Mouse (Mus musculus): Measurements from ENCODE around the gene Ephb4. TPM values are rescaled to one million over a fixed set of nuclear protein-coding genes. Genes with fewer than 3 reads are reported as not detected.

The Ephb4 gene
- polyA plus RNA-seq, 1 experiment from 2014 or later: 40.5 TPM

DNA sequence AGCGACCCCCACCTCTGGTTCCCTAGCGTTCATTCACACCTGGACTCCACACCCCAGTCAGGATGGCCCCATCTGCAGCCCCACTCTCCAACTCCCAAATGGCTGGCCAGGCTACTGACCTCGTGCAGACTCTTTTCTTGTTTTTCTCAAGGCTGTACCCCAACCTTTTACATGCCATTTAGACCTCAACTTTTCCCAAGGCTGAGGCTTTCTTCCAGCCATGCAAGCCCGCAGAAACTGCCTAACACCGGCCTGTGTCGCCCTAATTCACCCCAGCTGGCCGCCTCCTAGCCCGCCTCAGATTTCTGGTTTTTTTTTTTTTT, 1.1 kb downstream of the Ephb4 start:
- Histone ChIP-seq H3K27ac (replicated peaks in 1 of 2; ENCODE audit: control insufficient read depth in 1 of 2, insufficient read depth in 1 of 2, low read depth in 2 of 2, low read length in 2 of 2) (peak overlapping the region; percentile 29 to 98), H3K27me3 (ENCODE audit: control insufficient read depth, insufficient read depth, low read length) (no peaks in the 10 kb centered on the region), H3K36me3 (ENCODE audit: control insufficient read depth, insufficient read depth, low read length) (peaks cover 27% of the 10 kb centered on the region), H3K9ac (ENCODE audit: low read length) (peak overlapping the region; percentile 97), H3K4me3 (ENCODE audit: control insufficient read depth in 1 of 2, insufficient read depth in 1 of 2, low read depth in 1 of 2, low read length in 2 of 2) (peak overlapping the region; percentile 59 to 91), H3K4me2 (ENCODE audit: low read length) (peak overlapping the region; percentile 78), H3K4me1 (ENCODE audit: control insufficient read depth in 2 of 2, insufficient read depth in 2 of 2, low read length in 2 of 2) (peaks cover 27 to 43% of the 10 kb centered on the region in 2 experiments), H3K9me3 (ENCODE audit: control insufficient read depth, low read length) (no peaks in the 10 kb centered on the region)
- ATAC-seq (ENCODE audit: insufficient number of reproducible peaks, insufficient read depth, low FRiP score, low read depth): no peak
- 8% methylated on average over 8 of the region's 8 CpGs for WGBS

DNA sequence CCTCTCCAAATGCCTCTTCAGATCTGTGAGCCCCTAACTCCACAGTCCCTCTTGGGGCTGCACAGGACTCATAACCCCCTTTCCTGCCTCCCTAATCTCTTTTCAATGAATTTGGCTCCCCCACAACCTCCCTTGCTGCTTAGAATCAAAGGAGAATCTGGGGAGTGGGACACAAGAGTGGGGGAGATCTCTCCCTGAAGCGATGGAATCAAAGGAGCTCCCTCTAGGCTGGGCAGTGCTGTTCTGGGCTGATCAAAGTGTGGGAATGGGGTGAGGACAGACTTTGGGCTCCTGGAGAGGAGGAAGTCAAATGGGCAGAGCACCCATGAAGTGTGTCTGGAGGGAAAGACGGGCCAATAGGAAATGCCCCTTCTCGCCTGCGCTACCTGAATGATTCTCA, 1.5 kb downstream of the Ephb4 start:
- WGBS: 32% methylated on average over 4 of the region's 4 CpGs
- H3K4me2 ChIP-seq (ENCODE audit: low read length): peak overlapping the region; percentile 78
- no peaks in the 10 kb centered on the region for H3K27me3 ChIP-seq (ENCODE audit: control insufficient read depth, insufficient read depth, low read length)
- peak overlapping the region; percentile 59 to 91 for H3K4me3 ChIP-seq (ENCODE audit: control insufficient read depth in 1 of 2, insufficient read depth in 1 of 2, low read depth in 1 of 2, low read length in 2 of 2)
- H3K36me3 ChIP-seq (ENCODE audit: control insufficient read depth, insufficient read depth, low read length): peaks cover 30% of the 10 kb centered on the region
- no peak for ATAC-seq (ENCODE audit: insufficient number of reproducible peaks, insufficient read depth, low FRiP score, low read depth)
- H3K27ac ChIP-seq (replicated peaks in 1 of 2; ENCODE audit: control insufficient read depth in 1 of 2, insufficient read depth in 1 of 2, low read depth in 2 of 2, low read length in 2 of 2): peak overlapping the region; percentile 29 to 98
- peaks cover 25 to 39% of the 10 kb centered on the region in 2 experiments for H3K4me1 ChIP-seq (ENCODE audit: control insufficient read depth in 2 of 2, insufficient read depth in 2 of 2, low read length in 2 of 2)
- no peaks in the 10 kb centered on the region for H3K9me3 ChIP-seq (ENCODE audit: control insufficient read depth, low read length)
- H3K9ac ChIP-seq (ENCODE audit: low read length): peak overlapping the region; percentile 97

DNA sequence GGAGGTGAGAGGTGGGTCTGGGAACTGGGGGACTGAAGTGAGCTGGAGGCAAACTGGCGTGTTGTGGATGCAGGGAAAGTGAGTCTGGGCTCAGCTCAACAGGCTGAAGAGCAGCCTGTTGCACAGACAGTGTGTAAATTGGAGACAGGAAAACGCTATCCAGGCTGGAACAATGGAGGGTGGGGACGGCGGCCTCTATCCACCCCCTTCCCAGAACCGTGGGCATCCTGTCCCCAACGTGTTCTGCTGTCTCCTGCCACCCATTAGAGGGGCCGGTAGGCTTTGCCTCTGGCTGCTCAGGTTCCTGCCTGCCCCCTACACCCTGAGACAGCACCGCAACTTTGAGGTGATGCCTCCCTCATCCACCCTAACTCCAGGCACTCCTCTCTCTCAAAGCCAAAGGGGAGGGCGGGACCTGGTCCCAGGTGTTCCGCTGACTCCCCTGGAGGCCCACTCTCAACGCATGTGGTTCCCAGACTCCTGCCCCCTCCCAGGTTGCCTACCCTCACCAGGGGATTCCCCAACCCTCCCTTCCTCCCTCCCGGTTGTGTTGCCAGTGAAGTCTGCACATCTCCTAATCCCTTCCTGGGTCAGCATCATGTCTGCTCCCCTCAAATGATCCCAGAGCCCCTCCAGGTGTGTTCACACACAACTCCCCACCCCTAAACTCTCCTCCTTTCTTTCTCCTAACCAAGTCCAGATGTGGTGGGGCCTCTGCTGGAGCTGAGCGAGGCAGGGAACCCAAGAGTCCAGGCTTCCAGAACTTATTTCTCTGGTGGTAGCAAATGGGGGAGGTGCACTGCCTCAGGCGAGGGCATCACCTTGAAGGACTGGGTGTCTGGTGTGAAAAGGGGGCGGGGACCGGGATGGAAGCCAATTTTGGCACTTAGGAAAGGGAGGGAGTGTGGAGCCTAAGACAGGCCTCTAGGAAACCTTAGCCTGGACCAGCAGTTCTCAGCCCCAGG, 2.4 kb downstream of the Ephb4 start:
- Histone ChIP-seq H3K36me3 (ENCODE audit: control insufficient read depth, insufficient read depth, low read length) (peaks cover 39% of the 10 kb centered on the region), H3K9ac (ENCODE audit: low read length) (peak overlapping the region; percentile 97), H3K27me3 (ENCODE audit: control insufficient read depth, insufficient read depth, low read length) (no peaks in the 10 kb centered on the region), H3K4me3 (ENCODE audit: control insufficient read depth in 1 of 2, insufficient read depth in 1 of 2, low read depth in 1 of 2, low read length in 2 of 2) (peak overlapping the region; percentile 59 to 91), H3K4me2 (ENCODE audit: low read length) (peak overlapping the region; percentile 78), H3K27ac (replicated peaks in 1 of 2; ENCODE audit: control insufficient read depth in 1 of 2, insufficient read depth in 1 of 2, low read depth in 2 of 2, low read length in 2 of 2) (peak overlapping the region; percentile 6 to 98; a peak in 3 of 4 replicates), H3K4me1 (ENCODE audit: control insufficient read depth in 2 of 2, insufficient read depth in 2 of 2, low read length in 2 of 2) (peaks cover 23 to 32% of the 10 kb centered on the region in 2 experiments), H3K9me3 (ENCODE audit: control insufficient read depth, low read length) (no peaks in the 10 kb centered on the region)
- 10% methylated on average over 16 of the region's 16 CpGs for WGBS
- no peak for ATAC-seq (ENCODE audit: insufficient number of reproducible peaks, insufficient read depth, low FRiP score, low read depth)

DNA sequence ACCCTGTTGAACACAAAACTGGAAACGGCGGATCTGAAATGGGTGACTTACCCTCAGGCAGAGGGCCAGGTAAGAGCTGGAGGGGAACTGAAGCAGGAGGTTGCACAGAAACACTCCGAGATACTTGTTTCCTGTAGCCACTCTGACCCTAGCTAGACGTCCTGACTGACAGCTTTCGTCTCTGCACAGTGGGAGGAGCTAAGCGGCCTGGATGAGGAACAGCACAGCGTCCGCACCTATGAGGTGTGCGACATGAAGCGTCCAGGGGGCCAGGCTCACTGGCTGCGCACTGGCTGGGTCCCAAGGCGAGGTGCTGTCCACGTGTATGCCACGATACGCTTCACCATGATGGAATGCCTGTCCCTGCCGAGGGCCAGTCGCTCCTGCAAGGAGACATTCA, 4.2 kb downstream of the Ephb4 start:
- Histone ChIP-seq H3K4me2 (ENCODE audit: low read length) (peak overlapping the region; percentile 78), H3K4me3 (ENCODE audit: control insufficient read depth in 1 of 2, insufficient read depth in 1 of 2, low read depth in 1 of 2, low read length in 2 of 2) (no peak overlapping the region)
- 78% methylated on average over 17 of the region's 17 CpGs for WGBS

DNA sequence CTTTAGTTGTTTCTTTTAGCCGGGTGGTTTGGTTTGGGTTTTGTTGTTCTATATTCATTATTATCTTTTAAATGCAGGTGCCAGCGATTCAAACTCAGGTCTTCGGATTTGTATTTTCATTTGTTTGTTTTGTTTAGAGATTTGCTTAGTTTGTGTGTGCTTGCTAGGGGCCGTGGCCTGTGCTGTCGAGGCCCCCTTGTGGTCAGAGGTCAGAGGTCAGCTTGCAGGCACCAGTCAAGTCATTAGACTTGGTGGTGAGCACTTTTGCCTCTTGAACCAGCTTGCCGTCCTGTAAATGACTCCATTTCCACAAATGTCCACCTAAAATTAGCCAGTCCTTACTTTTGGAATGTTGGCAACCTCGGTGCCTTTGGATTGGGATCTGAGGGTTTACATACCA, 8.5 kb downstream of the Ephb4 start:
- Histone ChIP-seq H3K27ac (replicated peaks in 1 of 2; ENCODE audit: control insufficient read depth in 1 of 2, insufficient read depth in 1 of 2, low read depth in 2 of 2, low read length in 2 of 2) (no peak overlapping the region), H3K4me1 (ENCODE audit: control insufficient read depth in 2 of 2, insufficient read depth in 2 of 2, low read length in 2 of 2) (peaks cover 0 to 3% of the 10 kb centered on the region in 2 experiments; a peak in 1 of 4 replicates), H3K9me3 (ENCODE audit: control insufficient read depth, low read length) (no peaks in the 10 kb centered on the region), H3K36me3 (ENCODE audit: control insufficient read depth, insufficient read depth, low read length) (peaks cover 99% of the 10 kb centered on the region), H3K4me2 (ENCODE audit: low read length) (no peak overlapping the region), H3K4me3 (ENCODE audit: control insufficient read depth in 1 of 2, insufficient read depth in 1 of 2, low read depth in 1 of 2, low read length in 2 of 2) (no peak overlapping the region), H3K9ac (ENCODE audit: low read length) (no peak overlapping the region), H3K27me3 (ENCODE audit: control insufficient read depth, insufficient read depth, low read length) (no peaks in the 10 kb centered on the region)
- no peak for ATAC-seq (ENCODE audit: insufficient number of reproducible peaks, insufficient read depth, low FRiP score, low read depth)
- 34% methylated on average over 7 of the region's 7 CpGs for WGBS

More for the DNA sequence above, 4.2 kb downstream of the Ephb4 start:
- no peaks in the 10 kb centered on the region for H3K9me3 ChIP-seq (ENCODE audit: control insufficient read depth, low read length)
- H3K4me1 ChIP-seq (ENCODE audit: control insufficient read depth in 2 of 2, insufficient read depth in 2 of 2, low read length in 2 of 2): peaks cover 15 to 19% of the 10 kb centered on the region in 2 experiments
- no peak overlapping the region for H3K27ac ChIP-seq (replicated peaks in 1 of 2; ENCODE audit: control insufficient read depth in 1 of 2, insufficient read depth in 1 of 2, low read depth in 2 of 2, low read length in 2 of 2)
- no peak overlapping the region for H3K9ac ChIP-seq (ENCODE audit: low read length)
- H3K36me3 ChIP-seq (ENCODE audit: control insufficient read depth, insufficient read depth, low read length): peaks cover 57% of the 10 kb centered on the region
- no peak for ATAC-seq (ENCODE audit: insufficient number of reproducible peaks, insufficient read depth, low FRiP score, low read depth)
- H3K27me3 ChIP-seq (ENCODE audit: control insufficient read depth, insufficient read depth, low read length): no peaks in the 10 kb centered on the region

DNA sequence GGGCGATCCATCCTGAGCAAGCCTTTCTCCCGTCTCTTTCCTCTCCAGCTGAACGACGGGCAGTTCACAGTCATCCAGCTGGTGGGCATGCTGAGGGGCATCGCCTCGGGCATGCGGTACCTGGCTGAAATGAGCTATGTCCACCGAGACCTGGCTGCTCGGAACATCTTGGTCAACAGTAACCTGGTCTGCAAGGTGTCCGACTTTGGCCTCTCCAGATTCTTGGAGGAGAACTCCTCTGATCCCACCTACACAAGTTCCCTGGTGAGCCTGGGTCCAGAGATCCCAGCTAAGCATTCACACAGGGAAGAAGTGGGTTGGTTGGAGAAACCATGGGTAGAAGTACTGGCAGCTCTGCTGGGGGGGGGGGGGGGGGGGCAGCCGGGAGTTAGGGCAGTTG, 19.8 kb downstream of the Ephb4 start:
- Histone ChIP-seq H3K9me3 (ENCODE audit: control insufficient read depth, low read length) (no peaks in the 10 kb centered on the region), H3K27me3 (ENCODE audit: control insufficient read depth, insufficient read depth, low read length) (no peaks in the 10 kb centered on the region), H3K4me1 (ENCODE audit: control insufficient read depth in 2 of 2, insufficient read depth in 2 of 2, low read length in 2 of 2) (no peaks in the 10 kb centered on the region), H3K4me2 (ENCODE audit: low read length) (no peak overlapping the region), H3K9ac (ENCODE audit: low read length) (no peak overlapping the region), H3K4me3 (ENCODE audit: control insufficient read depth in 1 of 2, insufficient read depth in 1 of 2, low read depth in 1 of 2, low read length in 2 of 2) (no peak overlapping the region), H3K27ac (replicated peaks in 1 of 2; ENCODE audit: control insufficient read depth in 1 of 2, insufficient read depth in 1 of 2, low read depth in 2 of 2, low read length in 2 of 2) (no peak overlapping the region), H3K36me3 (ENCODE audit: control insufficient read depth, insufficient read depth, low read length) (peaks cover 100% of the 10 kb centered on the region)
- WGBS: 94% methylated on average over 9 of the region's 11 CpGs
- no peak for ATAC-seq (ENCODE audit: insufficient number of reproducible peaks, insufficient read depth, low FRiP score, low read depth)

DNA sequence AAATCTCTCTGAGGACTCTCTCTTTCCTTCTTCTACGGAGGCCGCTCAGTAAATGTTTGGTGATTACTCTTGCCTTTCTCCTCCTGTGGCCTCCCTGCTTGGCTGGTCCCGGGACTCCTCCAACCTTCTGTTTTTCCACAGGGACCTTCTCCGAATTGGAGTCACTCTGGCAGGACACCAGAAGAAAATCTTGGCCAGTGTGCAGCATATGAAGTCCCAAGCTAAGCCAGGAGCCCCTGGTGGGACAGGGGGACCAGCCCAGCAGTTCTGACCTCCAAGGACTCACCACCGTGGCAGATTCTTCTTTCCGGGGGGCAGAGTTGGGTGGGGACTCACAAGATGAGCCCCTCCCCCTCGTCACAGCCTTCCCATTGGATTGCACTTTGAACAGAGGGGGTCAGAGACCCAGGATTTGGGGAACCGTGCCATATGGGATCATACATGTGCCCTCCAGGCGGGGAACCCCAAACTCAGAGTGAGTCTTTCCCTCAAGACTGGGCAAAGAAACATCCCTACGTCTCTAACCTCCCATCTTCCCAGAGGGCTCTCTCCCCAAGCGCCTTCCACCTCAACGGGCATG, 23.6 kb downstream of the Ephb4 start:
- 74% methylated on average over 12 of the region's 12 CpGs for WGBS
- H3K9ac ChIP-seq (ENCODE audit: low read length): no peak overlapping the region
- ATAC-seq (ENCODE audit: insufficient number of reproducible peaks, insufficient read depth, low FRiP score, low read depth): no peak

More for the DNA sequence above, 23.6 kb downstream of the Ephb4 start:
- H3K4me3 ChIP-seq (ENCODE audit: control insufficient read depth in 1 of 2, insufficient read depth in 1 of 2, low read depth in 1 of 2, low read length in 2 of 2): no peak overlapping the region
- no peaks in the 10 kb centered on the region for H3K9me3 ChIP-seq (ENCODE audit: control insufficient read depth, low read length)
- H3K4me1 ChIP-seq (ENCODE audit: control insufficient read depth in 2 of 2, insufficient read depth in 2 of 2, low read length in 2 of 2): peaks cover 9 to 16% of the 10 kb centered on the region in 2 experiments
- peaks cover 70% of the 10 kb centered on the region for H3K36me3 ChIP-seq (ENCODE audit: control insufficient read depth, insufficient read depth, low read length)
- H3K27me3 ChIP-seq (ENCODE audit: control insufficient read depth, insufficient read depth, low read length): no peaks in the 10 kb centered on the region
- H3K4me2 ChIP-seq (ENCODE audit: low read length): no peak overlapping the region
- no peak overlapping the region for H3K27ac ChIP-seq (replicated peaks in 1 of 2; ENCODE audit: control insufficient read depth in 1 of 2, insufficient read depth in 1 of 2, low read depth in 2 of 2, low read length in 2 of 2)

Measured in heart, embryonic 14.5 days (tissue).